Mouse (Mus musculus) ES-Bruce4 (cell line): ENCODE data around the gene 4930467E23Rik.
"Not testable (repeated sequence)": the region's sequence is repeated elsewhere in the genome, so short reads cannot be mapped to it uniquely, and the experiment has no call there.

ENCODE experiments used
- CTCF ChIP-seq: IDR thresholded peaks from one replicate; pipeline ENCODE4 v1.8.1; 2011; ENCODE audit warnings: low read depth, low read length
- EP300 ChIP-seq: IDR thresholded peaks from 2 replicates; pipeline ENCODE4 v1.6.1; 2011; ENCODE audit warnings: low read depth, low read length; ENCODE audit not compliant: insufficient read depth
- POLR2A ChIP-seq: IDR thresholded peaks from one replicate; pipeline ENCODE4 v1.8.1; 2011; ENCODE audit warnings: low read length; ENCODE audit not compliant: insufficient read depth

DNA sequence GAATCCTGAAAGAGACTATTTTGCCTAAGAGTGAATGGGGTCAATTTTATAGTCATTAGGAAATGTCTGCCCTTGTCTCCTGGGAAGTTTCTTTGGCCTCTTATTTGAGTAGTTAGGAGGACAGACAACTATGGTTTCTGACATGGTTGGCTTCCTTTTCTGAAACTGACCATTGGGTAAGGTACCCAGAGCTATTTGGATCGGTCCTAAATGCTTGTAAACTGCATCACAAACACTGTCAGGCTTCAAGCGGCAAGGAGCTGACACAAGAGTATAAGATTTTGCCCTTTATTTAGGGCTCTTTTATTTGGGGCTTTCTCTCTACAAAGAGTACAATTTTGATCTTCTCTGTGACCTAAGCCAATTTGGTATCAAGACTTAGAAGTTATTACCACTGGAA is 48.1 kb downstream of the 4930467E23Rik start:
- not testable (repeated sequence) for TF ChIP-seq POLR2A, CTCF, EP300
